Mouse (Mus musculus) midbrain, embryonic 11.5 days (tissue): ENCODE data around the gene Traf5. TPM values are rescaled to one million over a fixed set of nuclear protein-coding genes. Genes with fewer than 3 reads are reported as not detected.

ENCODE experiments used
- ATAC-seq: fragments of 200-750 bp; cut with Nextera tagmentation; 2 replicates; pipeline ENCODE4 v1.8.0; 2017; ENCODE audit warnings: moderate TSS enrichment, moderate library complexity; ENCODE audit not compliant: low FRiP score
- DNase-seq: peaks from one replicate; pipeline ENCODE4 v3.0.0; 2015; ENCODE audit warnings: low spot score; ENCODE audit errors: missing footprints
- H3K27ac ChIP-seq: fragments of 300-500 bp; sonication (generic); 2 replicates; pipeline ENCODE4 v1.5.1; 2014; ENCODE audit warnings: low read depth, low read length
- H3K27me3 ChIP-seq: fragments of 300-500 bp; sonication (generic); 2 replicates; pipeline ENCODE4 v1.6.1; 2014; ENCODE audit warnings: mild to moderate bottlenecking, low read length, moderate library complexity, mixed read lengths; ENCODE audit not compliant: control insufficient read depth, insufficient read depth
- H3K36me3 ChIP-seq: fragments of 300-500 bp; sonication (generic); 2 replicates; pipeline ENCODE4 v1.6.1; 2014; ENCODE audit warnings: mild to moderate bottlenecking, low read length, moderate library complexity, mixed read lengths; ENCODE audit not compliant: control insufficient read depth, insufficient read depth
- H3K4me1 ChIP-seq: fragments of 300-500 bp; sonication (generic); 2 replicates; pipeline ENCODE4 v1.6.1; 2014; ENCODE audit warnings: low read length; ENCODE audit not compliant: control insufficient read depth, insufficient read depth
- H3K4me2 ChIP-seq: fragments of 300-500 bp; sonication (generic); 2 replicates; pipeline ENCODE4 v1.6.1; 2014; ENCODE audit warnings: mild to moderate bottlenecking, moderate library complexity
- H3K4me3 ChIP-seq: fragments of 300-500 bp; sonication (generic); 2 replicates; pipeline ENCODE4 v1.5.1; 2014; ENCODE audit warnings: low read depth, low read length
- H3K9ac ChIP-seq: fragments of 300-500 bp; sonication (generic); 2 replicates; pipeline ENCODE4 v1.6.1; 2014; ENCODE audit warnings: low read length
- H3K9me3 ChIP-seq: fragments of 300-500 bp; sonication (generic); 2 replicates; pipeline ENCODE4 v1.6.1; 2016; ENCODE audit warnings: low read length; ENCODE audit not compliant: control insufficient read depth
- WGBS: fragments of 180-500 bp; shearing (Covaris S2); extraction: QIAGEN DNeasy Blood & Tissue Kit; methylation state at CpG from one replicate; pipeline ENCODE4 v1.1.7; 2014; 5-methylcytosine and 5-hydroxymethylcytosine counted together
- microRNA-seq: library from miRNA; unstranded; fragments of <30 nt; microRNA quantifications from one replicate; pipeline ENCODE4, GENCODE M21; 2017
- polyA plus RNA-seq: library from polyadenylated mRNA; unstranded; fragments of >200 nt; fragmentation: Nextera tagmentation; extraction: Ambion mirVana; gene quantifications from 2 replicates; pipeline ENCODE4 v1.2.1, GENCODE M21; 2014

Gene Traf5
- polyA plus RNA-seq, 1 experiment from 2014 or later = 4.1 TPM

- DNase-seq = peak; percentile 45
- Histone ChIP-seq H3K4me3 (no peak overlapping the region), H3K27me3 (no peaks in the 10 kb centered on the region), H3K4me2 (no peak overlapping the region), H3K9ac (no peak overlapping the region), H3K9me3 (no peaks in the 10 kb centered on the region), H3K36me3 (no peaks in the 10 kb centered on the region), H3K4me1 (no peaks in the 10 kb centered on the region), H3K27ac (no peak overlapping the region)
- WGBS = 90% methylated on average over 11 of the region's 11 CpGs
- no peak for ATAC-seq
These were observed 139.5 kb downstream of the Traf5 start for GRCm38 (mm10) chr1:191952733-191953335.

- ATAC-seq (no peak), DNase-seq (no peak)
- H3K9ac ChIP-seq = no peak overlapping the region
- H3K27me3 ChIP-seq = no peaks in the 10 kb centered on the region
- H3K4me3 ChIP-seq = no peak overlapping the region
- no peaks in the 10 kb centered on the region for H3K36me3 ChIP-seq
- no peak overlapping the region for H3K4me2 ChIP-seq
- 58% methylated on average over 2 of the region's 2 CpGs for WGBS
- H3K4me1 ChIP-seq = no peaks in the 10 kb centered on the region
- no peak overlapping the region for H3K27ac ChIP-seq
- H3K9me3 ChIP-seq = no peaks in the 10 kb centered on the region
These were observed 141.7 kb downstream of the Traf5 start for GRCm38 (mm10) chr1:191950611-191951010.

- Histone ChIP-seq H3K4me2 (no peak overlapping the region), H3K9ac (no peak overlapping the region), H3K36me3 (no peaks in the 10 kb centered on the region), H3K4me3 (no peak overlapping the region), H3K4me1 (no peaks in the 10 kb centered on the region), H3K9me3 (no peaks in the 10 kb centered on the region), H3K27ac (no peak overlapping the region), H3K27me3 (no peaks in the 10 kb centered on the region)
- DNase-seq (peak; percentile 62), ATAC-seq (no peak)
- 78% methylated on average over 8 of the region's 8 CpGs for WGBS
These were observed 143.8 kb downstream of the Traf5 start for GRCm38 (mm10) chr1:191948600-191948999.

GRCm38 (mm10) chr1:191947796-191948195 is 144.6 kb downstream of the Traf5 start:
- DNase-seq (peak; percentile 44), ATAC-seq (no peak)
- no peak overlapping the region for H3K4me2 ChIP-seq
- WGBS = 82% methylated on average over 8 of the region's 8 CpGs
- no peaks in the 10 kb centered on the region for H3K4me1 ChIP-seq
- H3K27me3 ChIP-seq = no peaks in the 10 kb centered on the region
- no peak overlapping the region for H3K27ac ChIP-seq
- no peak overlapping the region for H3K9ac ChIP-seq
- H3K36me3 ChIP-seq = no peaks in the 10 kb centered on the region
- H3K9me3 ChIP-seq = no peaks in the 10 kb centered on the region
- H3K4me3 ChIP-seq = no peak overlapping the region

Small RNAs within 50 kb of the gene (microRNA-seq; reads per million reads assigned to microRNA genes)
- not detected for gene Mir3473c

Other genes with a start within 250 kb of the Traf5 start
- gene Slc30a1, start 185.8 kb downstream of the Traf5 start, polyA plus RNA-seq = 2.4 and 2.6 TPM in 2 replicates
- gene Rd3, start 115.2 kb downstream of the Traf5 start, polyA plus RNA-seq = 1.3 and 1.7 TPM in 2 replicates
- gene Rcor3, start 45.5 kb upstream of the Traf5 start, polyA plus RNA-seq = 18.3 and 21.5 TPM in 2 replicates
- gene Kcnh1, start 98.2 kb upstream of the Traf5 start, polyA plus RNA-seq = 0.56 and 0.77 TPM in 2 replicates